Mouse (Mus musculus) thymus, postnatal 36 days (tissue): Measurements from ENCODE around the gene Emc10.

ENCODE experiments used
- DNase-seq, 2 experiments: peaks; one replicate each; pipeline ENCODE4 v3.0.0; 2022; ENCODE audit warnings: mixed read lengths in 2 of 2

Gene Emc10

GRCm38 (mm10) chr7:44484109-44484508 is 12.2 kb downstream of the Emc10 start:
- DNase-seq = no peak

- DNase-seq = no peak
Observed at GRCm38 (mm10) chr7:44482836-44483435, 13.4 kb downstream of the Emc10 start.

GRCm38 (mm10) chr7:44475046-44475614 is 21.2 kb downstream of the Emc10 start:
- no peak for DNase-seq

GRCm38 (mm10) chr7:44474419-44474818 is 21.9 kb downstream of the Emc10 start:
- no peak for DNase-seq

- DNase-seq = no peak
Observed at GRCm38 (mm10) chr7:44472961-44473646, 23.2 kb downstream of the Emc10 start.

GRCm38 (mm10) chr7:44472558-44472885 is 23.8 kb downstream of the Emc10 start:
- no peak for DNase-seq

- no peak for DNase-seq
Observed at GRCm38 (mm10) chr7:44471880-44472557, 24.3 kb downstream of the Emc10 start.

GRCm38 (mm10) chr7:44470696-44471612 is 25.4 kb downstream of the Emc10 start:
- no peak for DNase-seq

GRCm38 (mm10) chr7:44469677-44470675 is 26.4 kb downstream of the Emc10 start:
- no peak for DNase-seq

- DNase-seq = no peak
Observed at GRCm38 (mm10) chr7:44468644-44469285, 27.6 kb downstream of the Emc10 start.

- DNase-seq = peak; percentile 86 to 92
Observed at GRCm38 (mm10) chr7:44467811-44468411, 28.4 kb downstream of the Emc10 start, which contains the start of gene Josd2. Gene Josd2, plus strand, starts transcription at chr7:44467980.

GRCm38 (mm10) chr7:44466888-44467311 is 29.4 kb downstream of the Emc10 start:
- no peak for DNase-seq

GRCm38 (mm10) chr7:44466006-44466887 is 30.1 kb downstream of the Emc10 start:
- peak in 1 of 2 experiments; percentile 7 for DNase-seq

- DNase-seq = no peak
Observed at GRCm38 (mm10) chr7:44465111-44465510, 31.2 kb downstream of the Emc10 start, which contains the start of gene Aspdh. Gene Aspdh, plus strand, starts transcription at chr7:44465391.

GRCm38 (mm10) chr7:44464511-44464910 is 31.8 kb downstream of the Emc10 start:
- no peak for DNase-seq

- DNase-seq = no peak
Observed at GRCm38 (mm10) chr7:44463556-44464225, 32.6 kb downstream of the Emc10 start.

- DNase-seq = no peak
Observed at GRCm38 (mm10) chr7:44463056-44463425, 33.3 kb downstream of the Emc10 start.

GRCm38 (mm10) chr7:44462218-44463055 is 33.9 kb downstream of the Emc10 start:
- DNase-seq = peak; percentile 19 to 38
